Mouse (Mus musculus) small intestine, adult 2 months (tissue): ENCODE measurements at regions not wholly inside any gene's neighbourhood (a gene's known extent, or its start where the extent isn't known, plus 50 kb on each side); places are given as distances from the start of the nearest gene placed in this dataset.

Source experiments
- H3K27ac ChIP-seq: fragments of 200-500 bp; 2 replicates; pipeline ENCODE4 v1.5.1; 2012; ENCODE audit warnings: low read depth, low read length, control low read depth, inconsistent platforms; ENCODE audit not compliant: insufficient read depth
- H3K27me3 ChIP-seq: fragments of 200-500 bp; 2 replicates; pipeline ENCODE4 v1.6.1; 2012; ENCODE audit warnings: mild to moderate bottlenecking, moderate library complexity, low read length, inconsistent platforms; ENCODE audit not compliant: control insufficient read depth, insufficient read depth
- H3K36me3 ChIP-seq: fragments of 200-500 bp; 2 replicates; pipeline ENCODE4 v1.6.1; 2012; ENCODE audit warnings: mild to moderate bottlenecking, low read length, control low read depth, inconsistent platforms; ENCODE audit not compliant: control insufficient read depth, insufficient read depth
- H3K4me1 ChIP-seq: fragments of 200-500 bp; 2 replicates; pipeline ENCODE4 v1.6.1; 2012; ENCODE audit warnings: low read length, inconsistent platforms, mixed read lengths; ENCODE audit not compliant: control insufficient read depth, insufficient read depth, insufficient read length
- H3K4me3 ChIP-seq: fragments of 200-500 bp; 2 replicates; pipeline ENCODE4 v1.5.1; 2012; ENCODE audit warnings: low read depth, mild to moderate bottlenecking, control low read depth, inconsistent platforms, low read length, moderate library complexity
- CTCF ChIP-seq: fragments of 200-500 bp; IDR thresholded peaks from 2 replicates; pipeline ENCODE4 v1.5.1; 2012; ENCODE audit warnings: low read depth, mild to moderate bottlenecking, control low read depth, inconsistent platforms, low read length, moderate library complexity, mixed read lengths; ENCODE audit not compliant: insufficient replicate concordance, insufficient read length; ENCODE audit errors: extremely low read depth
- POLR2A ChIP-seq: fragments of 200-500 bp; IDR thresholded peaks from 2 replicates; pipeline ENCODE4 v1.6.1; 2012; ENCODE audit warnings: low read depth, mild to moderate bottlenecking, control low read depth, inconsistent platforms, low read length, moderate library complexity
- WGBS: fragments of 180-500 bp; shearing (Covaris S2); methylation state at CpG from one replicate; pipeline ENCODE4 v1.1.7; 2018; 5-methylcytosine and 5-hydroxymethylcytosine counted together

DNA sequence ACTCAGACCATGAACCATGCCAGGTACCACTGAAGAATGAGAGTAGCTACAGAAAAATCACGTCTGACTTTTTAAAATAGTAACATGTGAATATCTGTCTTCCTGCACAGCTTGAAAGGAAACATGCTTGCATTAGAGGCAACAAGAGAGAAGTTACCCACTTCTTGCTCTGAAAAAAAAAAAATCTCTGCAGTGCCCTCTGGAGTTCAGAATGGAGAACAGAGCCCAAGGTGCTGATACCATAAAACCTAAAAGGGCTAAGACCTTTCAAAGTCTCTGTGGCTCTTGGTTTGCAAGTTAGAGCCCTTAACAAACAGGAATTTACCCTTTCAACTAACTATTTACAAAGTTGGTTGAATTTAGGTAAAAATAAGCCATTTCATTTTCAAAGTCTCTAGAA lies 69.6 kb upstream of the 2610301B20Rik start:
- no peak for TF ChIP-seq POLR2A
- no peak for TF ChIP-seq CTCF
- Histone ChIP-seq H3K36me3 (no peaks in the 10 kb centered on the region), H3K27ac (no peak overlapping the region), H3K4me3 (no peak overlapping the region), H3K4me1 (no peaks in the 10 kb centered on the region), H3K27me3 (no peaks in the 10 kb centered on the region)
- WGBS: 28% methylated on average over 1 of the region's 1 CpGs

DNA sequence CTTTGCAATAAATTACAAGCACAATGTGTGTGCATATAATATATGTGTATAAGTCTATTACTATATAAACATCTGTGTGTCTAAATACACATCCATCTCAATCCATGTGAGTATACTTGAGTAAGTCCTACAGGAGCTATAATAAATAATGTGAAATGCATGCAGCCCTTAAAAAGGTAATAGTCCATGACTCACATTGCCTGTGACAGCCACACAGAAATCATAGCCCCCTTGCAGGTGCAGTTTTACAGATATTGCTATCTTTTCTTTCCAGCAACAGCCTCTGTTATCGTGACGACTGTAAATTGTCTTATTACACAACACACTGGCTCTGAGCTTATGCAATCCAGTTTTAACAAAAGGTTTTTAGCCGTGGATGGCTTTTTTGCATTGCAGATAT lies 67.0 kb upstream of the 2610301B20Rik start:
- TF ChIP-seq CTCF (no peak), POLR2A (no peak)
- Histone ChIP-seq H3K4me3 (no peak overlapping the region), H3K27me3 (no peaks in the 10 kb centered on the region), H3K4me1 (no peaks in the 10 kb centered on the region), H3K36me3 (no peaks in the 10 kb centered on the region), H3K27ac (no peak overlapping the region)
- 17% methylated on average over 3 of the region's 3 CpGs for WGBS

DNA sequence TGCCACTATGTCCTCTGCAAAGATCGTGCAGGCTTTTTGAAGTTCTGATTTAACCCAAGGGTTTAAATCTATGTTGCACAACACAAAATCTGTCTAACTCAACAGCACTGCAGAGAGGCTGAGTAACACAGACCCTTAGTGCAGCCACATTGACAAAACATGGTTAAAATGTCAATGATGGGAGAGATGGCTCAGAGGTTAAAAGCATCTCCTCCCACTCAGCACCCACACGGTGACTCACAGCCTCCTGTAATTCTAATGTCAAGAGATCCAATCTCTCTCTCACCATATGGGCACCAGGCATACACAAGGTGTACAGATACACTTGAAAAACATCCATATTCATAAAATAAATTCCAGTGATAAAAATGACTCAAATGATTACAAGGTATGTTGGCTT lies 61.4 kb upstream of the 2610301B20Rik start:
- Histone ChIP-seq H3K27me3 (no peaks in the 10 kb centered on the region), H3K27ac (no peak overlapping the region), H3K4me1 (no peaks in the 10 kb centered on the region), H3K4me3 (no peak overlapping the region), H3K36me3 (no peaks in the 10 kb centered on the region)
- TF ChIP-seq CTCF: no peak
- no peak for TF ChIP-seq POLR2A
- 87% methylated on average over 2 of the region's 2 CpGs for WGBS
